Mouse (Mus musculus) embryonic fibroblast, embryonic 13.5 days (primary cell): Measurements from ENCODE around the gene Elmo3. TPM values are rescaled to one million over a fixed set of nuclear protein-coding genes. Genes with fewer than 3 reads are reported as not detected.

Source experiments
- H3K27ac ChIP-seq: 2 replicates; pipeline ENCODE4 v1.5.1; 2012; ENCODE audit warnings: low read length, control low read depth, inconsistent platforms; ENCODE audit not compliant: insufficient read depth
- H3K4me1 ChIP-seq: 2 replicates; pipeline ENCODE4 v1.6.1; 2011; ENCODE audit warnings: low read length; ENCODE audit not compliant: control insufficient read depth, insufficient read depth
- H3K4me3 ChIP-seq: 2 replicates; pipeline ENCODE4 v1.5.1; 2011; ENCODE audit warnings: mild to moderate bottlenecking, control low read depth, low read length; ENCODE audit not compliant: insufficient read depth
- CTCF ChIP-seq: IDR thresholded peaks from 2 replicates; pipeline ENCODE4 v1.5.1; 2011; ENCODE audit warnings: mild to moderate bottlenecking, control low read depth, low read length, moderate library complexity, borderline replicate concordance; ENCODE audit not compliant: insufficient read depth
- POLR2A ChIP-seq: IDR thresholded peaks from 2 replicates; pipeline ENCODE4 v1.6.1; 2011; ENCODE audit warnings: low read depth, mild to moderate bottlenecking, control low read depth, low read length, moderate library complexity
- polyA plus RNA-seq: library from polyadenylated mRNA; stranded (reverse); fragments of >200 nt; gene quantifications from 2 replicates; pipeline ENCODE4 v1.2.4, GENCODE M21; 2011; ENCODE audit warnings: low read depth; ENCODE audit not compliant: missing spikeins, insufficient read length

Gene Elmo3
- polyA plus RNA-seq, 1 experiment, result 2.5 TPM

- H3K4me1 ChIP-seq, result no peaks in the 10 kb centered on the region
- no peak overlapping the region for H3K27ac ChIP-seq
- TF ChIP-seq CTCF (no peak), POLR2A (no peak)
- H3K4me3 ChIP-seq, result no peak overlapping the region
These were observed 30.0 kb upstream of the Elmo3 start for GRCm38 (mm10) chr8:105275387-105275786.

GRCm38 (mm10) chr8:105275840-105276239, 29.6 kb upstream of the Elmo3 start, which contains the start of gene Nol3:
TSS of gene Nol3 (plus strand) at chr8:105276140.
- Histone ChIP-seq H3K4me3 (peak within 1 kb of the TSS; percentile 13; the same call in 1 of the 2 replicates), H3K27ac (no peak within 1 kb of the TSS), H3K4me1 (no peaks in the 10 kb centered on the region)
- TF ChIP-seq CTCF (no peak), POLR2A (no peak)

- Histone ChIP-seq H3K27ac (no peak overlapping the region), H3K4me1 (no peaks in the 10 kb centered on the region), H3K4me3 (peak overlapping the region; percentile 13; the same call in 1 of the 2 replicates)
- TF ChIP-seq POLR2A, result peak; percentile 58
- TF ChIP-seq CTCF, result no peak
These were observed 28.9 kb upstream of the Elmo3 start for GRCm38 (mm10) chr8:105276292-105277120.

- Histone ChIP-seq H3K4me3 (no peak overlapping the region), H3K4me1 (no peaks in the 10 kb centered on the region), H3K27ac (no peak overlapping the region)
- TF ChIP-seq POLR2A, result no peak
- TF ChIP-seq CTCF, result no peak
These were observed 26.5 kb upstream of the Elmo3 start for GRCm38 (mm10) chr8:105278911-105279334.

- TF ChIP-seq CTCF (no peak), POLR2A (no peak)
- H3K4me1 ChIP-seq, result no peaks in the 10 kb centered on the region
- H3K4me3 ChIP-seq, result no peak overlapping the region
- H3K27ac ChIP-seq, result no peak overlapping the region
These were observed 24.8 kb upstream of the Elmo3 start for GRCm38 (mm10) chr8:105280567-105280966.

GRCm38 (mm10) chr8:105281821-105282220, 23.6 kb upstream of the Elmo3 start:
- H3K4me3 ChIP-seq, result no peak overlapping the region
- no peaks in the 10 kb centered on the region for H3K4me1 ChIP-seq
- TF ChIP-seq POLR2A, result no peak
- TF ChIP-seq CTCF, result no peak
- no peak overlapping the region for H3K27ac ChIP-seq

GRCm38 (mm10) chr8:105282239-105282638, 23.2 kb upstream of the Elmo3 start:
- TF ChIP-seq POLR2A, result no peak
- no peak for TF ChIP-seq CTCF
- H3K4me3 ChIP-seq, result no peak overlapping the region
- no peak overlapping the region for H3K27ac ChIP-seq
- no peaks in the 10 kb centered on the region for H3K4me1 ChIP-seq

GRCm38 (mm10) chr8:105283074-105283473, 22.3 kb upstream of the Elmo3 start:
- TF ChIP-seq CTCF, result peak; percentile 94
- no peak for TF ChIP-seq POLR2A
- no peaks in the 10 kb centered on the region for H3K4me1 ChIP-seq
- H3K27ac ChIP-seq, result no peak overlapping the region
- H3K4me3 ChIP-seq, result no peak overlapping the region

GRCm38 (mm10) chr8:105285514-105285913, 19.9 kb upstream of the Elmo3 start:
- no peak overlapping the region for H3K27ac ChIP-seq
- TF ChIP-seq CTCF (no peak), POLR2A (no peak)
- H3K4me3 ChIP-seq, result no peak overlapping the region
- no peaks in the 10 kb centered on the region for H3K4me1 ChIP-seq

GRCm38 (mm10) chr8:105286907-105287306, 18.5 kb upstream of the Elmo3 start:
- no peak overlapping the region for H3K4me3 ChIP-seq
- TF ChIP-seq CTCF (no peak), POLR2A (no peak)
- no peak overlapping the region for H3K27ac ChIP-seq
- H3K4me1 ChIP-seq, result no peaks in the 10 kb centered on the region
